Mouse (Mus musculus) erythroblast, adult 5-6 weeks (primary cell): ENCODE data around the gene Ptprn2. TPM values are rescaled to one million over a fixed set of nuclear protein-coding genes. Genes with fewer than 3 reads are reported as not detected.

ENCODE experiments used
- ATAC-seq: replicated peaks from 2 replicates; pipeline ENCODE4 v1.8.0; 2016; ENCODE audit warnings: moderate number of reproducible peaks, mild to moderate bottlenecking, moderate TSS enrichment, inconsistent platforms; ENCODE audit not compliant: poor library complexity, low FRiP score, severe bottlenecking
- total RNA-seq, 2 experiments: library from RNA; stranded (forward) in 1 of 2; stranded (reverse) in 1 of 2; fragments of 150-400 nt in 1 of 2; fragments of 200-764, 138-1000 nt in 1 of 2; gene quantifications; 2 replicates each; pipeline versions ENCODE4 v1.2.3 to v1.2.4; 2015 to 2017; ENCODE audit warnings: low replicate concordance in 2 of 2

Ptprn2 gene
- total RNA-seq, 2 experiments from 2014 or later = not detected

GRCm38 (mm10) chr12:117323017-117323416 is 837.5 kb downstream of the Ptprn2 start:
- no peak for ATAC-seq

Other genes starting within 250 kb of the Ptprn2 start
- gene Wdr60, start 222.7 kb upstream of the Ptprn2 start, total RNA-seq (2015; ENCODE audit: low replicate concordance) = 4.6 and 6.5 TPM in 2 replicates
- 1.6 and 3.5 TPM in 2 replicates for gene Wdr60, start 222.7 kb upstream of the Ptprn2 start, total RNA-seq (2017; ENCODE audit: low replicate concordance)
- not detected in 2 replicates for gene Gm11027, start 210.3 kb upstream of the Ptprn2 start, total RNA-seq (2015; ENCODE audit: low replicate concordance)
- gene Gm11027, start 210.3 kb upstream of the Ptprn2 start, total RNA-seq (2017; ENCODE audit: low replicate concordance) = not detected in 2 replicates
- gene Esyt2, start 204.5 kb upstream of the Ptprn2 start, total RNA-seq (2015; ENCODE audit: low replicate concordance) = 27.3 and 28.6 TPM in 2 replicates
- 41.3 and 45.6 TPM in 2 replicates for gene Esyt2, start 204.5 kb upstream of the Ptprn2 start, total RNA-seq (2017; ENCODE audit: low replicate concordance)
- 52.2 and 57.3 TPM in 2 replicates for gene Ncapg2, start 80.3 kb upstream of the Ptprn2 start, total RNA-seq (2015; ENCODE audit: low replicate concordance)
- gene Ncapg2, start 80.3 kb upstream of the Ptprn2 start, total RNA-seq (2017; ENCODE audit: low replicate concordance) = 100 and 123 TPM in 2 replicates